Mouse (Mus musculus) heart, embryonic 13.5 days (tissue): ENCODE results near the gene Tlx2. TPM values are rescaled to one million over a fixed set of nuclear protein-coding genes. Genes with fewer than 3 reads are reported as not detected.

ENCODE experiments used
- ATAC-seq: fragments of 200-750 bp; cut with Nextera tagmentation; 2 replicates; pipeline ENCODE4 v1.8.0; 2017; ENCODE audit warnings: moderate TSS enrichment; ENCODE audit not compliant: insufficient number of reproducible peaks, low FRiP score, low TSS enrichment; ENCODE audit errors: extremely low read depth
- H3K27ac ChIP-seq: fragments of 300-500 bp; sonication (generic); replicated peaks from 2 replicates; pipeline ENCODE4 v1.5.1; 2015; ENCODE audit warnings: moderate library complexity, mild to moderate bottlenecking, inconsistent platforms
- H3K27me3 ChIP-seq: fragments of 300-500 bp; sonication (generic); replicated peaks from 2 replicates; pipeline ENCODE4 v1.6.1; 2015; ENCODE audit warnings: mild to moderate bottlenecking, inconsistent platforms
- H3K36me3 ChIP-seq: fragments of 300-500 bp; sonication (generic); 2 replicates; pipeline ENCODE4 v1.6.1; 2015; ENCODE audit warnings: mild to moderate bottlenecking, inconsistent platforms
- H3K4me1 ChIP-seq: fragments of 300-500 bp; sonication (generic); 2 replicates; pipeline ENCODE4 v1.6.1; 2015; ENCODE audit warnings: inconsistent platforms
- H3K4me2 ChIP-seq: fragments of 300-500 bp; sonication (generic); 2 replicates; pipeline ENCODE4 v1.6.1; 2015; ENCODE audit warnings: inconsistent platforms, mild to moderate bottlenecking, moderate library complexity
- H3K4me3 ChIP-seq: fragments of 300-500 bp; sonication (generic); 2 replicates; pipeline ENCODE4 v1.5.1; 2015; ENCODE audit warnings: moderate library complexity, mild to moderate bottlenecking, inconsistent platforms
- H3K9ac ChIP-seq: fragments of 300-500 bp; sonication (generic); 2 replicates; pipeline ENCODE4 v1.6.1; 2015; ENCODE audit warnings: inconsistent platforms, mild to moderate bottlenecking, moderate library complexity
- H3K9me3 ChIP-seq: fragments of 300-500 bp; sonication (generic); 2 replicates; pipeline ENCODE4 v1.6.1; 2016; ENCODE audit warnings: inconsistent platforms
- WGBS: fragments of 180-500 bp; shearing (Covaris S2); methylation state at CpG from one replicate; pipeline ENCODE4 v1.1.7; 2015; ENCODE audit warnings: mixed read lengths; 5-methylcytosine and 5-hydroxymethylcytosine counted together
- microRNA counts: library from miRNA; unstranded; fragments of <30 nt; microRNA quantifications from one replicate; lab custom pipeline; 2016
- microRNA-seq: library from miRNA; unstranded; fragments of <30 nt; microRNA quantifications from one replicate; pipeline ENCODE4, GENCODE M21; 2016
- polyA plus RNA-seq: library from polyadenylated mRNA; unstranded; fragments of >200 nt; fragmentation: Nextera tagmentation; extraction: Ambion mirVana; gene quantifications from 2 replicates; pipeline ENCODE4 v1.2.1, GENCODE M21; 2015

Tlx2 gene
- polyA plus RNA-seq, 1 experiment from 2014 or later = 1.0 TPM

- Histone ChIP-seq H3K4me3 (no peak overlapping the region), H3K27me3 (peaks cover 8% of the 10 kb centered on the region; the same call in 1 of the 2 replicates), H3K27ac (no peak overlapping the region), H3K9ac (no peak overlapping the region), H3K4me2 (no peak overlapping the region), H3K36me3 (no peaks in the 10 kb centered on the region), H3K4me1 (peaks cover 21% of the 10 kb centered on the region), H3K9me3 (no peaks in the 10 kb centered on the region)
- 59% methylated on average over 3 of the region's 3 CpGs for WGBS
- ATAC-seq = no peak
Observed at GRCm38 (mm10) chr6:83019044-83019443, 51.0 kb downstream of the Tlx2 start.

MicroRNAs within 50 kb of the gene (microRNA counts, 519-probe panel; counts per million panel counts)
- 209 counts per million, percentile 61 among the panel's probes with 10 or more counts for microRNA mmu-miR-3470a+mmu-miR-3470b (lab: Ali Mortazavi, UCI)

Small RNA genes within 50 kb of the gene (microRNA-seq; reads per million reads assigned to microRNA genes)
- not detected for gene Mir3470a
- gene Mir7040 = not detected

Other genes with a start within 250 kb of the Tlx2 start
- 0.52 and 0.78 TPM in 2 replicates for gene Sema4f, start 130.5 kb downstream of the Tlx2 start, polyA plus RNA-seq
- 1.5 and 1.7 TPM in 2 replicates for gene M1ap, start 123.4 kb downstream of the Tlx2 start, polyA plus RNA-seq
- 7.6 and 9.3 TPM in 2 replicates for gene Dok1, start 36.8 kb downstream of the Tlx2 start, polyA plus RNA-seq
- gene Loxl3, start 36.1 kb downstream of the Tlx2 start, polyA plus RNA-seq = 6.9 and 7.1 TPM in 2 replicates
- gene Aup1, start 15.8 kb downstream of the Tlx2 start, polyA plus RNA-seq = 120 and 123 TPM in 2 replicates
- gene Htra2, start 15.0 kb downstream of the Tlx2 start, polyA plus RNA-seq = 80.2 and 94.2 TPM in 2 replicates
- 0.41 and 0.62 TPM in 2 replicates for gene Dqx1, start 12.4 kb downstream of the Tlx2 start, polyA plus RNA-seq
- 14.8 and 19.5 TPM in 2 replicates for gene Pcgf1, start 7.6 kb upstream of the Tlx2 start, polyA plus RNA-seq
- 0.20 TPM in 1 of 2 replicates, not detected in the other for gene Lbx2, start 16.1 kb upstream of the Tlx2 start, polyA plus RNA-seq
- 1.5 and 1.7 TPM in 2 replicates for gene Ccdc142, start 31.3 kb upstream of the Tlx2 start, polyA plus RNA-seq
- gene Gm42688, start 31.3 kb upstream of the Tlx2 start, polyA plus RNA-seq = 1.6 TPM in 2 replicates
- gene Mrpl53, start 38.7 kb upstream of the Tlx2 start, polyA plus RNA-seq = 134 and 176 TPM in 2 replicates
- 18.5 and 22.0 TPM in 2 replicates for gene Mogs, start 45.2 kb upstream of the Tlx2 start, polyA plus RNA-seq
- 88.8 and 99.2 TPM in 2 replicates for gene Wbp1, start 51.3 kb upstream of the Tlx2 start, polyA plus RNA-seq
- gene Ino80b, start 55.1 kb upstream of the Tlx2 start, polyA plus RNA-seq = 8.2 and 8.7 TPM in 2 replicates
- 19.5 and 21.6 TPM in 2 replicates for gene Rtkn, start 65.2 kb upstream of the Tlx2 start, polyA plus RNA-seq
- 7.0 and 7.5 TPM in 2 replicates for gene Wdr54, start 86.1 kb upstream of the Tlx2 start, polyA plus RNA-seq
- 0.55 and 0.64 TPM in 2 replicates for gene 1700003E16Rik, start 86.1 kb upstream of the Tlx2 start, polyA plus RNA-seq
- 62.3 and 65.9 TPM in 2 replicates for gene Dctn1, start 95.6 kb upstream of the Tlx2 start, polyA plus RNA-seq
- 0.11 and 0.37 TPM in 2 replicates for gene Slc4a5, start 149.5 kb upstream of the Tlx2 start, polyA plus RNA-seq